Mouse (Mus musculus): ENCODE measurements around the gene Aicda. TPM values are rescaled to one million over a fixed set of nuclear protein-coding genes. Genes with fewer than 3 reads are reported as not detected.
A peak's percentile ranks its signal among the peaks of the same experiment; 100 is the strongest.
"Not testable (repeated sequence)": the region's sequence is repeated elsewhere in the genome, so short reads cannot be mapped to it uniquely, and the experiment has no call there.

Aicda gene
- total and polyA plus RNA-seq, 2 experiments from 2014 or later = not detected

GRCm38 (mm10) chr6:122514312-122514711 lies 39.3 kb upstream of the Aicda start:
- H3K9me3 ChIP-seq (replicated peaks; ENCODE audit: control insufficient read depth, low read length) = no peaks in the 10 kb centered on the region
- DNase-seq (ENCODE audit: low spot score) (no peak), ATAC-seq (ENCODE audit: insufficient read depth, low read depth) (no peak)
- H3K4me2 ChIP-seq (ENCODE audit: low read depth, low read length) = peak overlapping the region; percentile 33
- TF ChIP-seq CTCF (IDR thresholded peaks at IDR 0.05; ENCODE audit: low read depth) (no peak), EP300 (IDR thresholded peaks at IDR 0.05; ENCODE audit: low read depth) (no peak)
- no peaks in the 10 kb centered on the region for H3K36me3 ChIP-seq (replicated peaks; ENCODE audit: control insufficient read depth, insufficient read depth, low read length)
- H3K4me1 ChIP-seq (ENCODE audit: control insufficient read depth, insufficient read depth) = no peaks in the 10 kb centered on the region
- 62% methylated on average over 3 of the region's 3 CpGs for WGBS
- peak overlapping the region; percentile 24; the same call in 1 of the 2 replicates for H3K4me3 ChIP-seq (ENCODE audit: low read depth, low read length)
- no peak overlapping the region for H3K27ac ChIP-seq (ENCODE audit: low read depth)
- H3K27me3 ChIP-seq (ENCODE audit: control insufficient read depth, insufficient read depth, low read length) = no peaks in the 10 kb centered on the region
- H3K9ac ChIP-seq (replicated peaks; ENCODE audit: low read depth, low read length) = no peak overlapping the region

- 98% methylated on average over 2 of the region's 2 CpGs for WGBS
- H3K9me3 ChIP-seq (replicated peaks; ENCODE audit: control insufficient read depth, low read length); DNase-seq (ENCODE audit: low spot score); ATAC-seq (ENCODE audit: insufficient read depth, low read depth); H3K4me3 ChIP-seq (ENCODE audit: low read depth, low read length); H3K27me3 ChIP-seq (ENCODE audit: control insufficient read depth, insufficient read depth, low read length); H3K4me2 ChIP-seq (ENCODE audit: low read depth, low read length); H3K4me1 ChIP-seq (ENCODE audit: control insufficient read depth, insufficient read depth); H3K36me3 ChIP-seq (replicated peaks; ENCODE audit: control insufficient read depth, insufficient read depth, low read length); H3K9ac ChIP-seq (replicated peaks; ENCODE audit: low read depth, low read length); H3K27ac ChIP-seq (ENCODE audit: low read depth): not testable (repeated sequence)
Observed at GRCm38 (mm10) chr6:122515762-122516161, 37.8 kb upstream of the Aicda start.

- H3K4me3 ChIP-seq (ENCODE audit: low read depth, low read length) = no peak overlapping the region
- H3K27me3 ChIP-seq (ENCODE audit: control insufficient read depth, insufficient read depth, low read length) = no peaks in the 10 kb centered on the region
- H3K4me2 ChIP-seq (ENCODE audit: low read depth, low read length) = no peak overlapping the region
- ATAC-seq (ENCODE audit: insufficient read depth, low read depth) = no peak
- WGBS = 62% methylated on average over 1 of the region's 1 CpGs
- no peaks in the 10 kb centered on the region for H3K4me1 ChIP-seq (ENCODE audit: control insufficient read depth, insufficient read depth)
- H3K9me3 ChIP-seq (replicated peaks; ENCODE audit: control insufficient read depth, low read length) = no peaks in the 10 kb centered on the region
- DNase-seq (ENCODE audit: low spot score) = no peak
- H3K27ac ChIP-seq (ENCODE audit: low read depth) = peak overlapping the region; percentile 30; the same call in 1 of the 2 replicates
- no peak overlapping the region for H3K9ac ChIP-seq (replicated peaks; ENCODE audit: low read depth, low read length)
- TF ChIP-seq EP300 (IDR thresholded peaks at IDR 0.05; ENCODE audit: low read depth) (no peak), CTCF (IDR thresholded peaks at IDR 0.05; ENCODE audit: low read depth) (no peak)
- H3K36me3 ChIP-seq (replicated peaks; ENCODE audit: control insufficient read depth, insufficient read depth, low read length) = no peaks in the 10 kb centered on the region
Observed at GRCm38 (mm10) chr6:122517668-122518067, 35.9 kb upstream of the Aicda start.

DNA sequence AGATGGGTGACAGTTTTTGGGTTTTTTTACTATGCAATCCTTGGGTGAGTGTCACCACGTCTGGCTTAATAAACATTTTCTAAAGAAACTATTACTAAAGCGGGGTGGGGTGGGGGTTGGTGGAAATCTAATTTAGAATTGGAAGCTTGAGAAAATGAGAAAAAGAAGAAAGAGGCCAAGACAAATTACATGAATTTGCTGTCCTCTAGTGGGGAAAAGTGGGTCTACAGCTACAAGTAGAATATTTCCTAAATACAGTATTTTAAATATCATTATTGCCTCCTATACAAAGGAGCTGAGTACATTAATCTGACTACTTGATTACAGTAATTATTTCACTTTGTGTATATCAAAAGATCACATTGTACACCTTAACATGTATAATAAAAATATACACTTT lies 34.2 kb upstream of the Aicda start:
- peak; percentile 59 for TF ChIP-seq CTCF (IDR thresholded peaks at IDR 0.05; ENCODE audit: low read depth)
- TF ChIP-seq EP300 (IDR thresholded peaks at IDR 0.05; ENCODE audit: low read depth) = no peak
- Histone ChIP-seq H3K4me1 (ENCODE audit: control insufficient read depth, insufficient read depth) (no peaks in the 10 kb centered on the region), H3K9ac (replicated peaks; ENCODE audit: low read depth, low read length) (no peak overlapping the region), H3K9me3 (replicated peaks; ENCODE audit: control insufficient read depth, low read length) (no peaks in the 10 kb centered on the region), H3K4me2 (ENCODE audit: low read depth, low read length) (no peak overlapping the region), H3K36me3 (replicated peaks; ENCODE audit: control insufficient read depth, insufficient read depth, low read length) (no peaks in the 10 kb centered on the region), H3K27ac (ENCODE audit: low read depth) (no peak overlapping the region), H3K4me3 (ENCODE audit: low read depth, low read length) (no peak overlapping the region), H3K27me3 (ENCODE audit: control insufficient read depth, insufficient read depth, low read length) (no peaks in the 10 kb centered on the region)
- peak; percentile 38 for DNase-seq (ENCODE audit: low spot score)
- ATAC-seq (ENCODE audit: insufficient read depth, low read depth) = no peak
- 23% methylated on average over 2 of the region's 2 CpGs for WGBS

DNA sequence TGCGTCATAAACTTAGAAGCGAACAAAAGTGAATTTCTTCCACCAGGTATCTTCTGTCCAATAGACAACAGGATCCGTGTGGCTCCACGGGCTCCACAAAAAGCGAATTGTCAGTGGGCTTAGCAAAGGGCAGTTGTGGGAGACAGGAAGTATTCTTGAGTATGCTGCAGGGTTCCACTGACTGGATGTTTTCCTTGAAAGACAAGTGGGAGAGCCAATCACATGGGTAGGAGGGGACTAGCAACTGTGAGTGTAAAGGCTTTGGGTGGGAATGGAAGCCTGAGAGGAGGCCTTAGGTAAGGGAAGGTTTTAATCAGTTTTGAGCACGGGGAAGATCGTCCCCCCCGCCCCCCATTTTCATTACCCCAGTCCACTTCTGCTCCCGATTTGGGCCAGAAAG lies 31.0 kb upstream of the Aicda start:
- WGBS = 63% methylated on average over 9 of the region's 9 CpGs
- Histone ChIP-seq H3K4me3 (ENCODE audit: low read depth, low read length) (no peak overlapping the region), H3K9me3 (replicated peaks; ENCODE audit: control insufficient read depth, low read length) (no peaks in the 10 kb centered on the region), H3K36me3 (replicated peaks; ENCODE audit: control insufficient read depth, insufficient read depth, low read length) (no peaks in the 10 kb centered on the region), H3K4me2 (ENCODE audit: low read depth, low read length) (no peak overlapping the region), H3K4me1 (ENCODE audit: control insufficient read depth, insufficient read depth) (no peaks in the 10 kb centered on the region), H3K27ac (ENCODE audit: low read depth) (no peak overlapping the region), H3K27me3 (ENCODE audit: control insufficient read depth, insufficient read depth, low read length) (no peaks in the 10 kb centered on the region; the same call in 1 of the 2 replicates), H3K9ac (replicated peaks; ENCODE audit: low read depth, low read length) (no peak overlapping the region)
- TF ChIP-seq EP300 (IDR thresholded peaks at IDR 0.05; ENCODE audit: low read depth) (no peak), CTCF (IDR thresholded peaks at IDR 0.05; ENCODE audit: low read depth) (no peak)
- DNase-seq (ENCODE audit: low spot score) (no peak), ATAC-seq (ENCODE audit: insufficient read depth, low read depth) (peak; percentile 61; the same call in 1 of the 2 replicates)

- H3K27ac ChIP-seq (ENCODE audit: low read depth) = no peak overlapping the region
- no peaks in the 10 kb centered on the region; the same call in 1 of the 2 replicates for H3K27me3 ChIP-seq (ENCODE audit: control insufficient read depth, insufficient read depth, low read length)
- H3K36me3 ChIP-seq (replicated peaks; ENCODE audit: control insufficient read depth, insufficient read depth, low read length) = no peaks in the 10 kb centered on the region
- H3K4me1 ChIP-seq (ENCODE audit: control insufficient read depth, insufficient read depth) = no peaks in the 10 kb centered on the region
- 75% methylated on average over 7 of the region's 8 CpGs for WGBS
- TF ChIP-seq CTCF (IDR thresholded peaks at IDR 0.05; ENCODE audit: low read depth) (no peak), EP300 (IDR thresholded peaks at IDR 0.05; ENCODE audit: low read depth) (no peak)
- no peak overlapping the region for H3K4me2 ChIP-seq (ENCODE audit: low read depth, low read length)
- DNase-seq (ENCODE audit: low spot score) (no peak), ATAC-seq (ENCODE audit: insufficient read depth, low read depth) (no peak)
- no peak overlapping the region for H3K4me3 ChIP-seq (ENCODE audit: low read depth, low read length)
- H3K9ac ChIP-seq (replicated peaks; ENCODE audit: low read depth, low read length) = no peak overlapping the region
- H3K9me3 ChIP-seq (replicated peaks; ENCODE audit: control insufficient read depth, low read length) = no peaks in the 10 kb centered on the region
Observed at GRCm38 (mm10) chr6:122523289-122523688, 30.3 kb upstream of the Aicda start.

All from heart, postnatal 0 days (tissue).